ENCODE assay signal across 11 mouse cellular contexts in the genomic region with DNA sequence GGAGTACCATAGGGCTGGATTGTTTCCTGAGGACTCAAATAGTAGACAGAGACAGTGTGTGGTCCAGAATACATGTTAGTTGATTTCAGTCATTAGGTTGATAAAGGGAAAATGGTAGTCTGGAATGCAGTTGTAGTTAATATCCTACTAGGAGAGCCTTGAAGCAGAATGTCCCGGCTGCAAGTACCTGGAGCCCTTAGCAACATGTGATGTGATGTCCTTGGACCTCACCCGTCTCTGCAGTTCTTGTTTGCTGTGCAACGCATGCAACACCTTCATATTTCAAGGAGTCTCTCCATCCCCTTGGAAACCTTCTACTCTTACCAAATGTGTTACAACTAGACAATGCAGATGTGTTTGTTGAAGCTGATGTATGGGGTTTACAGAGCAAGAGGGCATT.
"Had no signal": no experiment of that assay in that cellular context is flagged by ENCODE, and none has a peak within 500 bp of the region (broad histone marks: within the 10 kb centered on the region; RNA-seq: fewer than 3 reads in every experiment).

No protein-coding gene starts in this region.

- H3K9ac ChIP-seq: limb, embryonic 15.5 days; liver, embryonic 12.5 days; lung, embryonic 15.5 days; midbrain, embryonic 13.5 days had no signal

- H3K36me3 ChIP-seq: limb, embryonic 15.5 days; liver, embryonic 12.5 days; lung, embryonic 15.5 days; midbrain, embryonic 13.5 days had no signal

- ATAC-seq: intestine, embryonic 16.5 days; liver, embryonic 12.5 days; midbrain, embryonic 13.5 days had no signal

- DNase-seq: layer of hippocampus, adult 9-11 months; layer of hippocampus, postnatal 36 days; lung, postnatal 14 days; right cerebral cortex, adult 18-20 months; right cerebral cortex, postnatal 25 days; thymus, postnatal 4 days had no signal

- H3K27ac ChIP-seq: limb, embryonic 15.5 days; liver, embryonic 12.5 days; lung, embryonic 15.5 days; midbrain, embryonic 13.5 days had no signal

- H3K9me3 ChIP-seq: limb, embryonic 15.5 days; liver, embryonic 12.5 days; lung, embryonic 15.5 days; midbrain, embryonic 13.5 days had no signal

- H3K4me3 ChIP-seq: limb, embryonic 15.5 days; liver, embryonic 12.5 days; lung, embryonic 15.5 days; midbrain, embryonic 13.5 days had no signal

- H3K27me3 ChIP-seq: limb, embryonic 15.5 days; liver, embryonic 12.5 days; lung, embryonic 15.5 days; midbrain, embryonic 13.5 days had no signal

- H3K4me1 ChIP-seq: limb, embryonic 15.5 days; liver, embryonic 12.5 days; lung, embryonic 15.5 days had no signal

- H3K4me2 ChIP-seq: limb, embryonic 15.5 days; liver, embryonic 12.5 days; lung, embryonic 15.5 days; midbrain, embryonic 13.5 days had no signal
